Mouse (Mus musculus): ENCODE results near the gene Nap1l5. TPM values are rescaled to one million over a fixed set of nuclear protein-coding genes. Genes with fewer than 3 reads are reported as not detected.

The Nap1l5 gene
- polyA plus RNA-seq, 1 experiment from 2014 or later, result 41.7 TPM

GRCm38 (mm10) chr6:58933189-58933913 lies 26.5 kb upstream of the Nap1l5 start:
- DNase-seq (ENCODE audit: low spot score, missing footprints), result peak; percentile 95
- Histone ChIP-seq H3K4me1 (ENCODE audit: control insufficient read depth, insufficient read depth, low read length) (peaks cover 19% of the 10 kb centered on the region), H3K9me3 (ENCODE audit: control insufficient read depth, low read length) (no peaks in the 10 kb centered on the region), H3K27ac (ENCODE audit: low read depth, low read length) (no peak overlapping the region; the same call in 1 of the 2 replicates), H3K27me3 (ENCODE audit: control insufficient read depth, insufficient read depth, low read length) (no peaks in the 10 kb centered on the region), H3K36me3 (ENCODE audit: control insufficient read depth, insufficient read depth, low read length) (no peaks in the 10 kb centered on the region), H3K4me2 (no peak overlapping the region), H3K9ac (ENCODE audit: low read length) (no peak overlapping the region), H3K4me3 (ENCODE audit: low read depth, low read length) (no peak overlapping the region)
- 38% methylated on average over 6 of the region's 6 CpGs for WGBS
- ATAC-seq (ENCODE audit: low FRiP score), result peak; percentile 90

- peaks cover 19% of the 10 kb centered on the region for H3K4me1 ChIP-seq (ENCODE audit: control insufficient read depth, insufficient read depth, low read length)
- WGBS, result 75% methylated on average over 12 of the region's 12 CpGs
- no peak overlapping the region for H3K4me2 ChIP-seq
- H3K36me3 ChIP-seq (ENCODE audit: control insufficient read depth, insufficient read depth, low read length), result no peaks in the 10 kb centered on the region
- peak; percentile 42; the same call in 1 of the 2 replicates for ATAC-seq (ENCODE audit: low FRiP score)
- no peak overlapping the region for H3K4me3 ChIP-seq (ENCODE audit: low read depth, low read length)
- DNase-seq (ENCODE audit: low spot score, missing footprints), result peak; percentile 82
- no peaks in the 10 kb centered on the region for H3K27me3 ChIP-seq (ENCODE audit: control insufficient read depth, insufficient read depth, low read length)
- H3K27ac ChIP-seq (ENCODE audit: low read depth, low read length), result peak overlapping the region; percentile 38; the same call in 1 of the 2 replicates
- H3K9me3 ChIP-seq (ENCODE audit: control insufficient read depth, low read length), result no peaks in the 10 kb centered on the region
- no peak overlapping the region for H3K9ac ChIP-seq (ENCODE audit: low read length)
Observed at GRCm38 (mm10) chr6:58932515-58933188, 25.8 kb upstream of the Nap1l5 start.

- Histone ChIP-seq H3K4me2 (no peak overlapping the region), H3K27me3 (ENCODE audit: control insufficient read depth, insufficient read depth, low read length) (no peaks in the 10 kb centered on the region), H3K36me3 (ENCODE audit: control insufficient read depth, insufficient read depth, low read length) (no peaks in the 10 kb centered on the region), H3K9me3 (ENCODE audit: control insufficient read depth, low read length) (no peaks in the 10 kb centered on the region), H3K9ac (ENCODE audit: low read length) (no peak overlapping the region), H3K27ac (ENCODE audit: low read depth, low read length) (no peak overlapping the region), H3K4me1 (ENCODE audit: control insufficient read depth, insufficient read depth, low read length) (peaks cover 19% of the 10 kb centered on the region), H3K4me3 (ENCODE audit: low read depth, low read length) (no peak overlapping the region)
- DNase-seq (ENCODE audit: low spot score, missing footprints) (peak; percentile 78), ATAC-seq (ENCODE audit: low FRiP score) (no peak; the same call in 1 of the 2 replicates)
- WGBS, result 41% methylated on average over 4 of the region's 4 CpGs
Observed at GRCm38 (mm10) chr6:58931149-58931548, 24.3 kb upstream of the Nap1l5 start.

GRCm38 (mm10) chr6:58929911-58930431 lies 23.1 kb upstream of the Nap1l5 start:
- no peaks in the 10 kb centered on the region for H3K36me3 ChIP-seq (ENCODE audit: control insufficient read depth, insufficient read depth, low read length)
- no peak overlapping the region for H3K4me3 ChIP-seq (ENCODE audit: low read depth, low read length)
- H3K27ac ChIP-seq (ENCODE audit: low read depth, low read length), result no peak overlapping the region
- ATAC-seq (ENCODE audit: low FRiP score) (no peak), DNase-seq (ENCODE audit: low spot score, missing footprints) (peak; percentile 26)
- WGBS, result 92% methylated on average over 9 of the region's 9 CpGs
- peaks cover 19% of the 10 kb centered on the region for H3K4me1 ChIP-seq (ENCODE audit: control insufficient read depth, insufficient read depth, low read length)
- no peak overlapping the region for H3K4me2 ChIP-seq
- H3K9ac ChIP-seq (ENCODE audit: low read length), result no peak overlapping the region
- H3K9me3 ChIP-seq (ENCODE audit: control insufficient read depth, low read length), result no peaks in the 10 kb centered on the region
- no peaks in the 10 kb centered on the region for H3K27me3 ChIP-seq (ENCODE audit: control insufficient read depth, insufficient read depth, low read length)

- no peak overlapping the region for H3K4me2 ChIP-seq
Observed at GRCm38 (mm10) chr6:58927881-58928280, 21.0 kb upstream of the Nap1l5 start.

GRCm38 (mm10) chr6:58922511-58922910 lies 15.6 kb upstream of the Nap1l5 start:
- no peaks in the 10 kb centered on the region for H3K36me3 ChIP-seq (ENCODE audit: control insufficient read depth, insufficient read depth, low read length)
- 91% methylated on average over 5 of the region's 5 CpGs for WGBS
- H3K4me1 ChIP-seq (ENCODE audit: control insufficient read depth, insufficient read depth, low read length), result no peaks in the 10 kb centered on the region
- peak; percentile 60 for DNase-seq (ENCODE audit: low spot score, missing footprints)
- no peak overlapping the region for H3K27ac ChIP-seq (ENCODE audit: low read depth, low read length)
- ATAC-seq (ENCODE audit: low FRiP score), result no peak
- no peaks in the 10 kb centered on the region for H3K9me3 ChIP-seq (ENCODE audit: control insufficient read depth, low read length)
- no peak overlapping the region for H3K9ac ChIP-seq (ENCODE audit: low read length)
- no peak overlapping the region for H3K4me2 ChIP-seq
- H3K27me3 ChIP-seq (ENCODE audit: control insufficient read depth, insufficient read depth, low read length), result no peaks in the 10 kb centered on the region
- H3K4me3 ChIP-seq (ENCODE audit: low read depth, low read length), result no peak overlapping the region

More at GRCm38 (mm10) chr6:58927881-58928280, 21.0 kb upstream of the Nap1l5 start:
- no peak overlapping the region for H3K9ac ChIP-seq (ENCODE audit: low read length)
- no peaks in the 10 kb centered on the region for H3K36me3 ChIP-seq (ENCODE audit: control insufficient read depth, insufficient read depth, low read length)
- peaks cover 11% of the 10 kb centered on the region for H3K4me1 ChIP-seq (ENCODE audit: control insufficient read depth, insufficient read depth, low read length)
- DNase-seq (ENCODE audit: low spot score, missing footprints) (no peak), ATAC-seq (ENCODE audit: low FRiP score) (no peak)
- 63% methylated on average over 2 of the region's 2 CpGs for WGBS
- H3K27me3 ChIP-seq (ENCODE audit: control insufficient read depth, insufficient read depth, low read length), result no peaks in the 10 kb centered on the region
- H3K4me3 ChIP-seq (ENCODE audit: low read depth, low read length), result no peak overlapping the region
- no peak overlapping the region for H3K27ac ChIP-seq (ENCODE audit: low read depth, low read length)
- H3K9me3 ChIP-seq (ENCODE audit: control insufficient read depth, low read length), result no peaks in the 10 kb centered on the region

- ATAC-seq (ENCODE audit: low FRiP score) (peak; percentile 70; the same call in 1 of the 2 replicates), DNase-seq (ENCODE audit: low spot score, missing footprints) (peak; percentile 77)
- no peaks in the 10 kb centered on the region for H3K9me3 ChIP-seq (ENCODE audit: control insufficient read depth, low read length)
- no peaks in the 10 kb centered on the region for H3K4me1 ChIP-seq (ENCODE audit: control insufficient read depth, insufficient read depth, low read length)
- 51% methylated on average over 3 of the region's 3 CpGs for WGBS
- no peaks in the 10 kb centered on the region for H3K27me3 ChIP-seq (ENCODE audit: control insufficient read depth, insufficient read depth, low read length)
- no peak overlapping the region for H3K4me3 ChIP-seq (ENCODE audit: low read depth, low read length)
- no peak overlapping the region for H3K27ac ChIP-seq (ENCODE audit: low read depth, low read length)
- no peak overlapping the region for H3K4me2 ChIP-seq
- no peaks in the 10 kb centered on the region for H3K36me3 ChIP-seq (ENCODE audit: control insufficient read depth, insufficient read depth, low read length)
- no peak overlapping the region for H3K9ac ChIP-seq (ENCODE audit: low read length)
Observed at GRCm38 (mm10) chr6:58921623-58922022, 14.7 kb upstream of the Nap1l5 start.

GRCm38 (mm10) chr6:58920735-58921134 lies 13.9 kb upstream of the Nap1l5 start:
- Histone ChIP-seq H3K9ac (ENCODE audit: low read length) (no peak overlapping the region), H3K27me3 (ENCODE audit: control insufficient read depth, insufficient read depth, low read length) (no peaks in the 10 kb centered on the region), H3K27ac (ENCODE audit: low read depth, low read length) (no peak overlapping the region), H3K4me3 (ENCODE audit: low read depth, low read length) (no peak overlapping the region), H3K9me3 (ENCODE audit: control insufficient read depth, low read length) (no peaks in the 10 kb centered on the region), H3K36me3 (ENCODE audit: control insufficient read depth, insufficient read depth, low read length) (no peaks in the 10 kb centered on the region), H3K4me2 (no peak overlapping the region), H3K4me1 (ENCODE audit: control insufficient read depth, insufficient read depth, low read length) (no peaks in the 10 kb centered on the region)
- ATAC-seq (ENCODE audit: low FRiP score) (no peak), DNase-seq (ENCODE audit: low spot score, missing footprints) (peak; percentile 21)
- WGBS, result 83% methylated on average over 6 of the region's 6 CpGs

- Histone ChIP-seq H3K4me2 (no peak overlapping the region), H3K27me3 (ENCODE audit: control insufficient read depth, insufficient read depth, low read length) (no peaks in the 10 kb centered on the region), H3K27ac (ENCODE audit: low read depth, low read length) (no peak overlapping the region), H3K36me3 (ENCODE audit: control insufficient read depth, insufficient read depth, low read length) (no peaks in the 10 kb centered on the region), H3K9me3 (ENCODE audit: control insufficient read depth, low read length) (no peaks in the 10 kb centered on the region), H3K4me1 (ENCODE audit: control insufficient read depth, insufficient read depth, low read length) (no peaks in the 10 kb centered on the region), H3K9ac (ENCODE audit: low read length) (no peak overlapping the region), H3K4me3 (ENCODE audit: low read depth, low read length) (no peak overlapping the region)
- 83% methylated on average over 5 of the region's 5 CpGs for WGBS
- ATAC-seq (ENCODE audit: low FRiP score) (no peak), DNase-seq (ENCODE audit: low spot score, missing footprints) (no peak)
Observed at GRCm38 (mm10) chr6:58916498-58916897, 9.6 kb upstream of the Nap1l5 start.

All from midbrain, embryonic 11.5 days (tissue).